Mouse (Mus musculus) retina, postnatal 7 days (tissue): ENCODE measurements around the gene Usp4.

Experiments
- DNase-seq: peaks from one replicate; pipeline ENCODE4 v3.0.0-alpha.2; 2012; ENCODE audit warnings: low read depth, low spot score

Usp4 gene

GRCm38 (mm10) chr9:108411381-108411942, 63.8 kb downstream of the Usp4 start:
- no peak for DNase-seq

- no peak for DNase-seq
Measured at GRCm38 (mm10) chr9:108412221-108412620, 64.6 kb downstream of the Usp4 start.

GRCm38 (mm10) chr9:108428384-108428783, 80.7 kb downstream of the Usp4 start, which contains the start of gene Ccdc36:
Gene Ccdc36, minus strand, starts transcription at chr9:108428484.
- DNase-seq, result no peak

- peak; percentile 17 for DNase-seq
Measured at GRCm38 (mm10) chr9:108431431-108432067, 83.9 kb downstream of the Usp4 start.

GRCm38 (mm10) chr9:108436182-108436581, 88.5 kb downstream of the Usp4 start, which contains the start of gene BC048562:
Gene BC048562, plus strand, starts transcription at chr9:108436482.
- no peak for DNase-seq

GRCm38 (mm10) chr9:108439176-108439575, 91.5 kb downstream of the Usp4 start:
- DNase-seq, result no peak

- DNase-seq, result no peak
Measured at GRCm38 (mm10) chr9:108440485-108440884, 92.8 kb downstream of the Usp4 start.

GRCm38 (mm10) chr9:108441236-108441919, 93.7 kb downstream of the Usp4 start:
- no peak for DNase-seq
